Mouse (Mus musculus): ENCODE results near the gene Rpl22.

Rpl22 gene

DNA sequence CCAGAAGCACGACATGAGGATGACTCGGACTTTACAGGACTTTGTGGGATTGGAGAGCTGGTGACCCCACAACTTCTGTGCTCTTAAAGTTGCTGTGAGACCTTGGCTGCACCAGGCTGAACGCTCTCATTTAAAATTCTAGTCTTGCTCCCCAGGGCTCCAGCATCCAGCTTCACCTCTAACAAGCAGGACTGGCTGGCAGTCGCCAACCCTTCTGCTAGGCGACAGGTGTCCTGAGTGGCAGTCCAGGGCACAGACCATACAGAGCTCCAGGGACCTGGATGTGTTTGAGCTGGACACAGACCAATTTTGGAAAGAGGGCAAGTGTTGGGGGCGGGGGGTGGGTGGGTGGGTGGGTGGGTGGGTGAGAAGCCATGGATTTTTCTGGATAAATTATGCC lies 12.2 kb downstream of the Rpl22 start:
- no peak for DNase-seq (ENCODE audit: extremely low spot score, low spot score)

DNA sequence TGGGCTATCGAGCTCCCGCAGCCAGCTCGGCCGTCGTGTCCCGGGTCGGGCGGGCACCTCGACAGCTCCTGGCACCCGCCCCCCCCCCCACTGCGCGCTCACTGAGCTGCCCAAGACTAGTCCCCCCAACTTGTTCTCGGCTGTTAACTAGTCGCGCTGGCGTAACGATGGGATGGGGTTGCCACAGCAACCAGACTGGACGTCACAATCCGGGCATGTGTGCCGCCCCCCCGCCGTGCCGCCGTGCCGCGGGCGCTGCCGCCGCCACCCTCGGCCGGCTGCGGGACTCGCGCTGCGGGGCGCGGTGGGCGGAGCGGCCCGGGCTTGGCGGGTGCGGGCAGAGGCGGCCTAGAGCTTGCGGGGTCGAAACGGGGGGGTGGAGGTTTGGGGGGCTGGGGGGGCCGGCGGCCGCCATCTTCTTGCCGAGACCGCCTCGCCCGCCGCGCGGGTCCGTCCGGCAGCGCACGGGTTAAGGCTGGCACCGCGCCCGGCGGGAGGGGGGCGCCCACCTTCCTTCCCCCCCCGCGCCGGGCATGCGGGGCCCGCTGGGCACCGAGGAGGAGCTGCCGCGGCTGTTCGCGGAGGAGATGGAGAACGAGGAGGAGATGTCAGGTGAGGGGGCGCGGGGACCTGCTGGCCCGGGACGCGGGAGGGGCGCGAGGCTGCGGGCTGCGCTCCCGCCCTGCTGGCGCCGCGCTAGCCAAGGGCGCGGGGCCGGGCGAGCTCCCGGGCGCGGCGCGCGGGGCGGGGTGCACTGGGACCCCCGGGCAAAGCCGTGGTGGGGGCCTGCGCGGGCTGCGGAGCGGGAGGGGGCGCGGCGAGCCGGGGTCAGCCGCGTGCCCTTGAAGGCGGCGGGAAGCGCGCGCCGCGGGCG lies 13.1 kb downstream of the Rpl22 start, which contains the start of gene Chd5:
Gene Chd5 (plus strand): TSS at position 233 of the 874 bp plus-strand sequence.
- no peak for DNase-seq (ENCODE audit: extremely low spot score, low spot score)

- DNase-seq (ENCODE audit: extremely low spot score, low spot score), result no peak
These were observed 13.8 kb downstream of the Rpl22 start for GRCm38 (mm10) chr4:152339293-152339790.

DNA sequence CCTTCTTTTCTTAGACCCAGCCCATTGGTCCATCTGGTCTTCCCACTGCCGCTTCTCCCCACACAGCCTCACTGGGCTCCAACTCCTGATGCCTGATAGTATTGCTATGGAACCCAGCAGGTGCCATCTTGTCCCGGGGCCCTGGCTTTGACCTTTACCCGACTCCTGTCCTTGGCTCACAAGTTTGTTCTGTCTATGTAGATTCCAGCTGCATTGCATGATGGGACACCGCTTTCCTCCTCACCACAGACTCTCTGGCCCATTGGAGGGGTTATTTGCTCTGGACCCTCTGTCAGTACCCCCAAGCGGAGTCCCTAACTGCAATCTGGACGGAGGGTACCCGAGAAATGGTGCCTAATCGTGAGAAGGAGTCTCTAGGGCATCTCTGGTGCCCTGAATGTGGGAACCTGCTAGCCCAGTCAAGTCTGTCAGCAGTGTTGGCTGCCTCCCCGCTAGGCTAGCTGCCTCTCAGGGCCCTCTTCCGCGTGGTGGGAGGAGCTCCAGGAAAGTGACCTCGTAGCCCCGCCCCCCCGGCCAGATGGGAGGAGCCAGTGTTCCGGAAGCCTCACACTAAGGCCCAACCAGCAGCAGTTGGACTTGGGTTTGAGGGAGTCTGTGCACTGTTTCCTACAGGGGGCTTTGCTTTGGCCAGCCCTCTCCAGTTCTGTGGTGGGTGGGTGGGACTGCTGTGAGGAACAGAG lies 15.2 kb downstream of the Rpl22 start:
- DNase-seq (ENCODE audit: extremely low spot score, low spot score), result peak; percentile 34

GRCm38 (mm10) chr4:152343296-152343695 lies 17.8 kb downstream of the Rpl22 start:
- DNase-seq (ENCODE audit: extremely low spot score, low spot score), result peak; percentile 47

- DNase-seq (ENCODE audit: extremely low spot score, low spot score), result no peak
These were observed 19.1 kb downstream of the Rpl22 start for GRCm38 (mm10) chr4:152344651-152345050.

DNA sequence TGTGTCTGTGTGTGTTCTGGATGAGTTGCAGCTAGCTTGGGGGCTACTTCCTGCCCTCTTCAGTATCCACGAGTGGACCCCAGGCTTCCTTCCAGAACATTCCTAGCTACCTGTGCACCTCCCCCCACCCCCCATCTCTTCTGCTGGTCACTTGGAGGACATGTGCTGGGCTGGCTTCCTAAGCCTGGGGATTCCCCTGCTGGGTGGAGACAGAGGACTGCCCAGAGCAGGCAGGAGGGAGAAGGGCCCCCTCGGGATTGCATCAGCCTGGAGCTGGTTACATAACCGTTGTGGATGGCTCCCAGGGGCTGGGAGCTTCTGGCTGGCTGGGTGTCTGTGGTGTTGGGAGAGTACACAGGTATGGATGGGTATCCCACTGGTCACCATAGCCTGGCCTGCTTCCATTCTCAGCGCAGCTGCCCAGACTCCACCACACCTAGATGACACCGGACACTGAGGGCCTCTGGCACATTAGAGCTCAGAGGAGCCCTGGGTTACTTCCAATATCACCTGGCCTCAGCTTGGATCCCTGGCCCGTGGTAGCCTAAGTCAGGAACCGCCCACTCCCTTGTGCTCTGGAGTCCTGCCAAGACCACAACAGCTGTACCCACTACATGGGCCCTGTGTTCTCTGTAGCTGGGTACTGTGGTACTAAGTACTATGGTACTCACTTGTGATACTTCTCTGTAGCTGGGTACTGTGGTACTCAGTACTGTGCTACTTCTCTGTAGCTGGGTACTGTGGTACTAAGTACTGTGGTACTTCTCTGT lies 19.8 kb downstream of the Rpl22 start:
- no peak for DNase-seq (ENCODE audit: extremely low spot score, low spot score)

DNA sequence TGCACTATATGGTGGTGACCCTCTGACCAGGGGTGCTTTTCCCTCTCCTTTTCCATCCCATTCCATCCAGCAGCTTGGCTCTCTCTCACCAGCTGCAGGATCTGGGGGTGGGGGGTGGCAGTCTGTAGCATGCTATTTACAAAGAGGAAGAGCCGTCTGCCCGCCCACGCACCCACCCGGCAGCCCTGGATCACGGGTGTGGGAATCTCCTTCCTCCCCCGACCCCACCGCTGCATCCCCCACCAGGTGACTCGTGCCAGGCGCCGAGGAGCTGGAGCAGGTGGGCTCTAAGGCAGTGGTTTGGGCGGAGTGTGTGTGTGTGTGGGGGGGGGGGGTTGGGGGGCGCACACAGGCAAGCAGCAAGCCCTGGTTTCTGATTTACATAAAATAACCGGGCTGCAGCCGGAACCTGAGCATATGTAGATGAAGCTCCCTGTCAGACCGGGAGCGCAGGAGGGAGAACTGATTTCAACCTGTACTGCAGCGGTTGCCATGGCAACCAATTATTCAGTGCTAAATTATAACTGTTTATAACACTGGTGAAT lies 24.4 kb downstream of the Rpl22 start:
- DNase-seq (ENCODE audit: extremely low spot score, low spot score), result no peak

GRCm38 (mm10) chr4:152350722-152351421 lies 25.3 kb downstream of the Rpl22 start:
- no peak for DNase-seq (ENCODE audit: extremely low spot score, low spot score)

- DNase-seq (ENCODE audit: extremely low spot score, low spot score), result no peak
These were observed 26.1 kb downstream of the Rpl22 start for GRCm38 (mm10) chr4:152351422-152352305.

DNA sequence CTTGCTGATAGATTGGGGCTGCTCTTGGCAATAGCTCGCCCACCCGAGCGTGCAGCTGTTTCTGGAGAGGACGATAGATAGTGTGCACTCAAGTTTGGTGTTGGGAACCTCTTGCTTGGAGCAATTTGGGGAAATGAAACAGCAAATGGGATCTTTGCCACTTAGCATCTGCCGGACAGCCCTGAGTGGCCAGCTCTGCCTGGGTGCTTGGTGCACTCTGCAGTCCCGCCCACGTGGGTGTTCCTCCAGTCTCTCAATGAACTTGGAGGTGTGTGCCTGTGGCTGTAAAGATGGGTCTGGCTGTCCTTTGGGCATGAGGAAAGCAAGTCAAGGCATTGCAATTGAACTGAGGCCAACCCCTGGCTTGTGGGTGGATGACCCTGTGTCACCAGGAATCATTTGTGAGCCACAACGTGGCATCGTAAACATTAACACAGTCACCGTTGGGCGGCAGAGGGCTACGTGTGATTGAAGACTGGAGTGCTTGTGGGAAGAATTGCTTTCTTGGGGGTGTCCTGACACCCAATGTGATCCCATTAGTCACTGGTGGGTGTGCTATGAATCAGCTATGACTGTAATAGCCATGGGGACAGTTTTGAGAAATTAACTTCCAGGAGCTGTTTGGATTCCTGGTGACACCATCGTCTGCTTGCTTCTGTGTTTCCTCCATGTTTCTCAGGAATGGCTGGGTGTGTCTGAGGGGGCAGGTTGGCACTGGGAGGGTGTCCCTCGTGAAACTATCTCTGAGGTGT lies 28.5 kb downstream of the Rpl22 start:
- no peak for DNase-seq (ENCODE audit: extremely low spot score, low spot score)

- no peak for DNase-seq (ENCODE audit: extremely low spot score, low spot score)
These were observed 30.1 kb downstream of the Rpl22 start for GRCm38 (mm10) chr4:152355672-152356071.

DNA sequence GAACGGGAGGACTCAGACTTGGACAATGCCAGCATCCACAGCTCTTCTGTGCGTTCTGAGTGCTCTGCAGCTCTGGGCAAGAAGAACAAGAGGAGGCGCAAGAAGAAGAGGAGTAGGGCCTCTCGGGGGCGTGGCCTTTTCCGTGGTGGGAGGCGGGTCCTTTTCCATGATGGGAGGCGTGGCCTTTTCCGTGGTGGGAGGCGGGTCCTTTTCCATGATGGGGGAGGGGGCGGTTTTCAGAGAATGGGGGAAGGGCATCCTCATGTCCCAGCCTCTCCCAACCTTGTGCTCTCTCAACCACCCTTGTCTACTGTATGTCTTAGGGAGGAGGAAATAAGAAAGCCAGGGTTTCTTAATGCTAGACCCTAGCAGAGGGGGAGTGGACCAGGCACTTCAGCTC lies 34.2 kb downstream of the Rpl22 start:
- no peak for DNase-seq (ENCODE audit: extremely low spot score, low spot score)

GRCm38 (mm10) chr4:152360855-152361254 lies 35.3 kb downstream of the Rpl22 start:
- peak; percentile 73 for DNase-seq (ENCODE audit: extremely low spot score, low spot score)

- DNase-seq (ENCODE audit: extremely low spot score, low spot score), result no peak
These were observed 36.6 kb downstream of the Rpl22 start for GRCm38 (mm10) chr4:152362180-152362579.

- DNase-seq (ENCODE audit: extremely low spot score, low spot score), result no peak
These were observed 39.7 kb downstream of the Rpl22 start for GRCm38 (mm10) chr4:152365228-152365627.

DNA sequence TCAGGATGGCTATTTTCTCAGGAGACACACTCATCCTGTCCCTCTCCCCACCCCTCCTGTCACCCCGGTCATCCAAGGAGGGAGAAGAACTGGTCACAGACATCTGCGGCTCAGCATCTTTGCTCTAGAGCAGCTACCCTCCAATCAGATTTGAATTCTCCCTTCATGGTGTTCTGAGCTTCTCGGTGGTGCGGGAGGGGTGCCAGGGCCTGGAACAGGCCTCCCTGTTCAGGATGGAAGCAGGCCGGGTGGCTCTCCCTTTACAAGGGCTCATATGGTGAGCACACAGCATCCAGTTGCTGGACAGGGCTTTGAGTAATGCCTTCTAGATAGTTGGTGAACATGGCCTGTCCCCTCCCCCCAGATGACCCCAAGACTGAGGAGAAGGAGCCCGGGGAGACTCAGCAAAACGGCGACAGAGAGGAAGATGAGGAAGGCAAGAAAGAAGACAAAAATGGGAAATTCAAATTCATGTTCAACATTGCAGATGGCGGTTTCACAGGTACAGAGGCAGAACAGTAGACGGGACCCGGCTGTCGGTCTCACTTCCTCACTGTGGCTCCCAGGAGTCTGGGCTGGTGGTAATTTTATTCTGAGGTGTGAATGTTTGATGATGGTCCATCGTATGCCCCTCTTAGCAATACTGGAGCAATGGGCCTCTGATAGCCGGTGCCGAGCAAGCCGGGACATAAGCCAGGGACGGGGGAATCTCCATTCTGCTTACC lies 57.1 kb downstream of the Rpl22 start:
- DNase-seq (ENCODE audit: extremely low spot score, low spot score), result no peak
